Mouse (Mus musculus) G1E (cell line): Measurements from ENCODE around the gene Aoc1.

ENCODE experiments used
- CTCF ChIP-seq: IDR thresholded peaks from 2 replicates; pipeline ENCODE4 v1.5.1; 2012; ENCODE audit warnings: low read depth, low read length, inconsistent platforms, mixed read lengths
- GATA1 ChIP-seq: IDR thresholded peaks from 2 replicates; pipeline ENCODE4 v1.6.1; 2012; ENCODE audit warnings: borderline replicate concordance, low read length, inconsistent platforms, mixed read lengths
- GATA2 ChIP-seq: IDR thresholded peaks from 2 replicates; pipeline ENCODE4 v1.6.1; 2012; ENCODE audit warnings: low read depth, low read length, inconsistent platforms, borderline replicate concordance
- POLR2AphosphoS5 ChIP-seq: IDR thresholded peaks from 2 replicates; pipeline ENCODE4 v1.6.1; 2012; ENCODE audit warnings: low read depth, low read length, inconsistent platforms; ENCODE audit not compliant: insufficient replicate concordance
- TAL1 ChIP-seq: conservative IDR thresholded peaks from 2 replicates; pipeline ENCODE4 v1.6.1; 2012; ENCODE audit warnings: low read depth, low read length, inconsistent platforms, mixed read lengths

GRCm38 (mm10) chr6:48894938-48895818 lies 22.5 kb downstream of the Aoc1 start:
- TF ChIP-seq GATA2 (no peak), CTCF (no peak), POLR2AphosphoS5 (no peak), GATA1 (no peak), TAL1 (no peak)
